Mouse (Mus musculus): ENCODE measurements at regions not wholly inside any gene's neighbourhood (a gene's known extent, or its start where the extent isn't known, plus 50 kb on each side); places are given as distances from the start of the nearest gene placed in this dataset.

- no peak for DNase-seq
Measured at GRCm38 (mm10) chr14:67548750-67549149, 1539.7 kb upstream of the Gulo start.

GRCm38 (mm10) chr14:67545036-67545435 lies 1536.0 kb upstream of the Gulo start:
- no peak for DNase-seq

DNA sequence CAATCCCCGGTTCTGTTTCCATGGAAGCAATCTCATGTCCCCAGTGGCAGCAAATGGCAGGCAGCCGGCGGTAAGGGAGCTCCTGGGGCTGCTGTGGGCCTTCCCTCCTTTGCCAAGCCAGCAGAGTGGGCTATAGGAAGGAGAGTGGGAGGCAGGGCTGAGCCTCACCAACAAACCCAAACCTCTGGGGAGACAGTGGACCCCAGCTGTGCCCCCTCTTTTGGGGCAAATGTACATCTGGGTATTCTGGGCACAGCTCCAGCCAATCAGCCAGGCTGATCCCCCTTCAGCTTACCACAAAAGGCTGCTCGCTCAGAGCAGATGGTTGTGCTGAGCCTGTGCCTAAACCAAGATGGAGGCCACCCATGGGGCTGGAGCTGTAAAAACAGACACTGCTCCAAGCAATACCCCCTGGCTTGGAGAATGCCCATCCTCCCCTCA lies 1532.3 kb upstream of the Gulo start:
- DNase-seq = no peak

GRCm38 (mm10) chr14:67538696-67539095 lies 1529.7 kb upstream of the Gulo start:
- no peak for DNase-seq

DNA sequence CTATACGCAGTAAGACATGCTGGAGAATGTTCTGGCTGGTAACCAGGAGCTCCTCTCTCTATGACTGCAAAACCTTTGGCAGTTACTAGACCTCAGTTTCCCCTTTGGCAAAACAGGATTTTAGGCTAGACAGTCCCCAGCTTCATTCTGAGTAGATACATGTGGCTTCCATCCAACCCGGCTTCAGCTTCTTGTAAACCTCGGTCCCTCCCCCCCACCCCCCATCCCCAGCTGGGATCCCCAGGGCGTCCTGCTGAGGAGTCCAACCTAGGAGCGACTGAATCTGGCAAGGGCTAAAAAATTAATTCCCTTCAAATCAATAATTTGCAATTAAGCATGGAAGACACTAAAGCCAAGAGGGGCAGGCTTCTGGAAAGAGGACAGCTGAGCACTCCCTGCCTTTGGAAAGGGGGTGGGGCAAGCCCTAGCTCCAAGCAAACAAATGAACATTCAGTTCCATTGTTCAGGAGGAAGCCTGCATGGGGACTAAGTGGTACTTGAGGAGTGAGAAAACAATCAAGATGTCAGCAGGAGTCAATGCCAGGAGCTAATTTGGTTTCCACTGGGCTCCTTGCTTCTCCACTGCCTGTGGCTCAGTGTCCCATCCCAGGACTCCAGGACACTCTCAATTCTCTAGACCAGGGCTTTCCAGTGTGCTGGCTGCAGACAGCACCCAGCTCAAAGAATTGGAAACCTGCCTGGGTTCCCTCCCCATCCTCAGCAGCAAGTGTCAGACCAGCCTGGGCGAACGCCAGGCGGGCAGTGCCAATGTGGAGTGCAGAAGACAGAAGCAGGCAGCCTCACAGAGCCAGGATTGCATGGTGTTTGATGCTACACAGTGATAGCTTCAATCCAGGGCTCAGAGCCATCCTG lies 1528.0 kb upstream of the Gulo start:
- peak; percentile 29 to 36 for DNase-seq

GRCm38 (mm10) chr14:67506729-67507395 lies 1497.9 kb upstream of the Gulo start:
- no peak for DNase-seq

- no peak for DNase-seq
Measured at GRCm38 (mm10) chr14:67492086-67492485, 1483.1 kb upstream of the Gulo start.

- no peak for DNase-seq
Measured at GRCm38 (mm10) chr14:67486676-67487075, 1477.7 kb upstream of the Gulo start.

GRCm38 (mm10) chr14:67485449-67485800 lies 1476.4 kb upstream of the Gulo start:
- DNase-seq = no peak

DNA sequence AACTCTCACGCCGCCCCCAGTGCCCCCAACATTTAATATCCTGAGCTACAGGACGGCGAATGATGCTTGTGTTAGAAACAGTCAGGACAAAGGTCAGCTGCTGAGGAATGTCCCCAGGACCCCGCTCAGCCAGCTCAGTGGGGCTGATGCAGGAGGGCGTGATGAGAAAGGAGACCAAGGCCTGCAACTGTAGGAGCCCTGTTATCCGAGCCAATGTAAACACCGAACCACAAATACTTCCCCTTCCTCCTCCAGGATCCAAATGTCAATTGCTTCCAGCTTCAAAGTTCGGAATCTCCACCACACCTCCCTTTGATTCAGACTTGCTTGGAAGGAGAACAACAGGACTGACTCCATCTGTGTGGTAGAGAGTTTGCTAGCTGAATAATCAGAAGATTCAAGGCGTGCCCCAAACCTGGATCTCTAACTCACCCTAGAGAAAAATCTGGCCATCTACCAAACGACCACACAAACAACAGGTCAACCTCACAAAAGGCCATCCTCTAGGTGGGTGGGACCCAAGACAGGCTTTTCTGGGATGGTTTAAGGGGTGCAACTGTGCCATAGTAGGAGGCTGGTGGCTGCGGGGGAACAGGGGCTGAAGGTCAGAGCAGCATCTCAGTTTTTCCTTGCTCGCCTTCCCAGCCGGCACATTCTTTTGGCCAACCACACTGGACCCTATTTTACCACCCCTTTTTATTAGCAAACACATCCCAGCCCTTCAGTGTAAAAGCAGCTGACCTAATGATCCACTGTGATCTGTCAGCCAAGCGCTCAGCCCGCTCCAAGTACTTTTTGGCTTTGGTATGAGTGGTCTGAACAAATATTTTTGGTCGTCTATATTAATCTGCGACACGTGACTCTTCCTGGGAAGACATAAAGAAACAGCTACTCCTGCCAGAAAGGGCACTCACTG lies 1475.8 kb upstream of the Gulo start:
- DNase-seq = no peak
